Mouse (Mus musculus): Measurements from ENCODE around the gene A930033H14Rik. TPM values are rescaled to one million over a fixed set of nuclear protein-coding genes. Genes with fewer than 3 reads are reported as not detected.

Gene A930033H14Rik
- polyA plus RNA-seq, 1 experiment, result 0.81 TPM

- no peak overlapping the region for H3K4me3 ChIP-seq (ENCODE audit: insufficient read depth, low read length)
- H3K27ac ChIP-seq (ENCODE audit: insufficient read depth, low read length), result no peak overlapping the region
- H3K4me1 ChIP-seq (ENCODE audit: control insufficient read depth, insufficient read depth, low read length), result no peaks in the 10 kb centered on the region; the same call in 1 of the 2 replicates
- TF ChIP-seq POLR2A (IDR thresholded peaks at IDR 0.05; ENCODE audit: low read depth, low read length) (no peak), CTCF (IDR thresholded peaks at IDR 0.05; ENCODE audit: borderline replicate concordance, insufficient read depth, low read length) (no peak)
Observed at GRCm38 (mm10) chr10:69218458-69219288, 5.8 kb upstream of the A930033H14Rik start.

GRCm38 (mm10) chr10:69217127-69217690 lies 4.3 kb upstream of the A930033H14Rik start:
- TF ChIP-seq CTCF (IDR thresholded peaks at IDR 0.05; ENCODE audit: borderline replicate concordance, insufficient read depth, low read length) (no peak), POLR2A (IDR thresholded peaks at IDR 0.05; ENCODE audit: low read depth, low read length) (no peak)
- no peak overlapping the region for H3K4me3 ChIP-seq (ENCODE audit: insufficient read depth, low read length)
- no peaks in the 10 kb centered on the region; the same call in 1 of the 2 replicates for H3K4me1 ChIP-seq (ENCODE audit: control insufficient read depth, insufficient read depth, low read length)
- H3K27ac ChIP-seq (ENCODE audit: insufficient read depth, low read length), result no peak overlapping the region

- TF ChIP-seq POLR2A (IDR thresholded peaks at IDR 0.05; ENCODE audit: low read depth, low read length) (no peak), CTCF (IDR thresholded peaks at IDR 0.05; ENCODE audit: borderline replicate concordance, insufficient read depth, low read length) (no peak)
- no peak overlapping the region for H3K27ac ChIP-seq (ENCODE audit: insufficient read depth, low read length)
- peak overlapping the region; percentile 75 for H3K4me3 ChIP-seq (ENCODE audit: insufficient read depth, low read length)
- H3K4me1 ChIP-seq (ENCODE audit: control insufficient read depth, insufficient read depth, low read length), result no peaks in the 10 kb centered on the region; the same call in 1 of the 2 replicates
Observed at GRCm38 (mm10) chr10:69213986-69214385, 1.1 kb upstream of the A930033H14Rik start.

- no peak overlapping the region for H3K27ac ChIP-seq (ENCODE audit: insufficient read depth, low read length)
- no peak; the same call in 1 of the 2 replicates for TF ChIP-seq POLR2A (IDR thresholded peaks at IDR 0.05; ENCODE audit: low read depth, low read length)
- TF ChIP-seq CTCF (IDR thresholded peaks at IDR 0.05; ENCODE audit: borderline replicate concordance, insufficient read depth, low read length), result no peak
- peak overlapping the region; percentile 75 for H3K4me3 ChIP-seq (ENCODE audit: insufficient read depth, low read length)
- no peaks in the 10 kb centered on the region; the same call in 1 of the 2 replicates for H3K4me1 ChIP-seq (ENCODE audit: control insufficient read depth, insufficient read depth, low read length)
Observed at GRCm38 (mm10) chr10:69213451-69213877, 566 bp upstream of the A930033H14Rik start.

- H3K4me1 ChIP-seq (ENCODE audit: control insufficient read depth, insufficient read depth, low read length), result no peaks in the 10 kb centered on the region; the same call in 1 of the 2 replicates
- TF ChIP-seq CTCF (IDR thresholded peaks at IDR 0.05; ENCODE audit: borderline replicate concordance, insufficient read depth, low read length) (no peak), POLR2A (IDR thresholded peaks at IDR 0.05; ENCODE audit: low read depth, low read length) (peak; percentile 15; the same call in 1 of the 2 replicates)
- no peak overlapping the region for H3K27ac ChIP-seq (ENCODE audit: insufficient read depth, low read length)
- peak overlapping the region; percentile 22 for H3K4me3 ChIP-seq (ENCODE audit: insufficient read depth, low read length)
Observed at GRCm38 (mm10) chr10:69211976-69212375, 922 bp downstream of the A930033H14Rik start.

- TF ChIP-seq POLR2A (IDR thresholded peaks at IDR 0.05; ENCODE audit: low read depth, low read length) (no peak), CTCF (IDR thresholded peaks at IDR 0.05; ENCODE audit: borderline replicate concordance, insufficient read depth, low read length) (no peak)
- Histone ChIP-seq H3K4me1 (ENCODE audit: control insufficient read depth, insufficient read depth, low read length) (no peaks in the 10 kb centered on the region; the same call in 1 of the 2 replicates), H3K4me3 (ENCODE audit: insufficient read depth, low read length) (peak overlapping the region; percentile 22; the same call in 1 of the 2 replicates), H3K27ac (ENCODE audit: insufficient read depth, low read length) (no peak overlapping the region)
Observed at GRCm38 (mm10) chr10:69211560-69211959, 1.3 kb downstream of the A930033H14Rik start.

- H3K4me1 ChIP-seq (ENCODE audit: control insufficient read depth, insufficient read depth, low read length), result no peaks in the 10 kb centered on the region; the same call in 1 of the 2 replicates
- no peak overlapping the region for H3K27ac ChIP-seq (ENCODE audit: insufficient read depth, low read length)
- no peak for TF ChIP-seq CTCF (IDR thresholded peaks at IDR 0.05; ENCODE audit: borderline replicate concordance, insufficient read depth, low read length)
- no peak for TF ChIP-seq POLR2A (IDR thresholded peaks at IDR 0.05; ENCODE audit: low read depth, low read length)
- no peak overlapping the region for H3K4me3 ChIP-seq (ENCODE audit: insufficient read depth, low read length)
Observed at GRCm38 (mm10) chr10:69210659-69211058, 2.2 kb downstream of the A930033H14Rik start.

- Histone ChIP-seq H3K27ac (ENCODE audit: insufficient read depth, low read length) (no peak overlapping the region), H3K4me3 (ENCODE audit: insufficient read depth, low read length) (no peak overlapping the region), H3K4me1 (ENCODE audit: control insufficient read depth, insufficient read depth, low read length) (peaks cover 5% of the 10 kb centered on the region)
- TF ChIP-seq POLR2A (IDR thresholded peaks at IDR 0.05; ENCODE audit: low read depth, low read length) (no peak), CTCF (IDR thresholded peaks at IDR 0.05; ENCODE audit: borderline replicate concordance, insufficient read depth, low read length) (no peak)
Observed at GRCm38 (mm10) chr10:69210006-69210405, 2.9 kb downstream of the A930033H14Rik start.

- H3K4me1 ChIP-seq (ENCODE audit: control insufficient read depth, insufficient read depth, low read length), result peaks cover 7% of the 10 kb centered on the region
- H3K4me3 ChIP-seq (ENCODE audit: insufficient read depth, low read length), result no peak overlapping the region
- no peak overlapping the region for H3K27ac ChIP-seq (ENCODE audit: insufficient read depth, low read length)
- no peak for TF ChIP-seq POLR2A (IDR thresholded peaks at IDR 0.05; ENCODE audit: low read depth, low read length)
- no peak for TF ChIP-seq CTCF (IDR thresholded peaks at IDR 0.05; ENCODE audit: borderline replicate concordance, insufficient read depth, low read length)
Observed at GRCm38 (mm10) chr10:69208705-69209104, 4.2 kb downstream of the A930033H14Rik start.

Data from embryonic fibroblast, embryonic 13.5 days (primary cell).